Mouse (Mus musculus) testis, adult 2 months (tissue): ENCODE measurements around the gene Zcchc3.

Source experiments
- CTCF ChIP-seq: fragments of 200-500 bp; IDR thresholded peaks from 2 replicates; pipeline ENCODE4 v1.5.1; 2012; ENCODE audit warnings: low read depth, mild to moderate bottlenecking, inconsistent platforms, low read length, moderate library complexity; ENCODE audit not compliant: control insufficient read depth, insufficient read depth, insufficient replicate concordance
- POLR2A ChIP-seq: fragments of 200-500 bp; IDR thresholded peaks from 2 replicates; pipeline ENCODE4 v1.6.1; 2012; ENCODE audit warnings: low read depth, mild to moderate bottlenecking, inconsistent platforms, low read length, moderate library complexity; ENCODE audit not compliant: control insufficient read depth

DNA sequence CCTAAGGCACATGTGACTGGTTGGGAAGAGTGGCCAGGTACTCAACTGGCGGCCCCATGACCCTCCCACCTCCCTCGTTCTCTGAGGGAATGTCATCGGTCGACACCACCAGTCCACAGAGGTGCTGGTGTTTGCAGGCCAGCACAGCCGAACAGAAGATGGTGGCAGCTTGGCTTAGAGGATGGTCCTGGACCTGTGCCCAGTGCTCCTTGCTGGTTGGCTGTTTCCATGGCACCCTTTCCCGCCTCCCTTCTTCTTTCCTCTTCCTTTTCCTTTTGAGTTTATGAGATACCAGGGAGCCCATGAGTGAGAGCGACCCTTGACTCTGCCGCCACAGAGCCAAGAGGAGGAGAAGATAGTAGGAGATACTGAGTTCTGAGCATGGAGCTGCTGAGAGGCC is 28.5 kb upstream of the Zcchc3 start:
- TF ChIP-seq POLR2A (no peak), CTCF (no peak)
